Mouse (Mus musculus): ENCODE results near the gene Taar8a.
"Not testable (repeated sequence)": the region's sequence is repeated elsewhere in the genome, so short reads cannot be mapped to it uniquely, and the experiment has no call there.

GRCm38 (mm10) chr10:24097010-24097409 lies 20.7 kb downstream of the Taar8a start:
- not testable (repeated sequence) for TF ChIP-seq POLR2A (IDR thresholded peaks at IDR 0.05; ENCODE audit: borderline replicate concordance, extremely low read depth, low read depth, low read length); CTCF (IDR thresholded peaks at IDR 0.05; ENCODE audit: insufficient read depth, low read length)
